Comparison of ENCODE assay signal across 24 mouse cellular contexts in genomic region chr19:34920066-34920465, GRCm38 (mm10). TPM values are rescaled to one million over a fixed set of nuclear protein-coding genes. Genes with fewer than 3 reads are reported as not detected.
A peak's percentile ranks its signal among the peaks of the same experiment; 100 is the strongest.
DNase-seq lines count a peak whose midpoint lies in the region; ATAC-seq lines count a peak whose summit lies in the region.
"Had no signal": no experiment of that assay in that cellular context is flagged by ENCODE, and none has a peak within 500 bp of the region (broad histone marks: within the 10 kb centered on the region; RNA-seq: fewer than 3 reads in every experiment).

No protein-coding gene starts in this region.

- no peak overlapping the region for H3K27ac ChIP-seq in kidney, embryonic 16.5 days (ENCODE audit: low read length)
- H3K27ac ChIP-seq: embryonic facial prominence, embryonic 10.5 days; embryonic facial prominence, embryonic 12.5 days; forebrain, embryonic 13.5 days; forebrain, embryonic 15.5 days had no signal

- 0 out of 2 replicates have a peak, but pooled peaks cover 3% of the 10 kb centered on the region for H3K4me1 ChIP-seq in kidney, embryonic 16.5 days (ENCODE audit: insufficient read depth, low read length)
- H3K4me1 ChIP-seq: embryonic facial prominence, embryonic 12.5 days had no signal

- 81% methylated on average over 4 of the region's 4 CpGs for WGBS in kidney, embryonic 16.5 days

- H3K4me3 ChIP-seq in kidney, embryonic 16.5 days (ENCODE audit: low read length) = no peak overlapping the region
- H3K4me3 ChIP-seq: embryonic facial prominence, embryonic 10.5 days; embryonic facial prominence, embryonic 12.5 days; forebrain, embryonic 13.5 days; forebrain, embryonic 15.5 days had no signal

- no peaks in the 10 kb centered on the region for H3K9me3 ChIP-seq in kidney, embryonic 16.5 days (ENCODE audit: low read length)
- H3K9me3 ChIP-seq: embryonic facial prominence, embryonic 10.5 days; embryonic facial prominence, embryonic 12.5 days; forebrain, embryonic 13.5 days; forebrain, embryonic 15.5 days; G1E had no signal

- peaks cover 8% of the 10 kb centered on the region; the same call in 1 of the 2 replicates for H3K36me3 ChIP-seq in kidney, embryonic 16.5 days (ENCODE audit: insufficient read depth, low read length)
- H3K36me3 ChIP-seq: forebrain, embryonic 15.5 days had no signal

- DNase-seq in kidney, adult 11 months = peak; percentile 24
- DNase-seq in kidney, adult 18-20 months = no peak
- peak; percentile 47 to 73 for DNase-seq in kidney, adult 8-10 months
- no peak for DNase-seq in kidney, postnatal 14 days
- DNase-seq in kidney, postnatal 36 days = peak; percentile 29 to 55
- DNase-seq: adrenal gland, adult 8-10 months; adrenal gland, postnatal 14 days; adrenal gland, postnatal 36 days; B cell, adult 2 months; cerebellum, adult 11-12 months; cerebellum, adult 2 months; cerebellum, adult 9-10 months; cerebellum, postnatal 10 days; cerebellum, postnatal 25 days had no signal

- ATAC-seq in kidney, embryonic 16.5 days (ENCODE audit: low FRiP score, low TSS enrichment) = no peak
- ATAC-seq: activated CD4-positive, CD25-positive, alpha-beta regulatory T cell, adult 4 months; CD4-positive, CD25-positive, alpha-beta regulatory T cell, adult 4 months; forebrain, embryonic 13.5 days; forebrain, embryonic 15.5 days; Patski had no signal

- H3K27me3 ChIP-seq in kidney, embryonic 16.5 days (ENCODE audit: insufficient read depth, low read length) = no peaks in the 10 kb centered on the region
- H3K27me3 ChIP-seq: CH12.LX; embryonic facial prominence, embryonic 12.5 days; forebrain, embryonic 13.5 days; forebrain, embryonic 15.5 days had no signal

- no peak overlapping the region for H3K4me2 ChIP-seq in kidney, embryonic 16.5 days (replicated peaks; ENCODE audit: low read depth, low read length)
- H3K4me2 ChIP-seq: embryonic facial prominence, embryonic 12.5 days; forebrain, embryonic 13.5 days; forebrain, embryonic 15.5 days had no signal

- H3K9ac ChIP-seq in kidney, embryonic 16.5 days (replicated peaks; ENCODE audit: low read length) = no peak overlapping the region
- H3K9ac ChIP-seq: embryonic facial prominence, embryonic 12.5 days; forebrain, embryonic 13.5 days; forebrain, embryonic 15.5 days had no signal

RNA-seq across cellular contexts. Expression of gene Kif20b, which starts 2.1 kb away (rescaled TPM):
- 61.2 and 61.5 TPM in 2 replicates for polyA plus RNA-seq in kidney, embryonic 16.5 days (2015; fragmentation: Nextera tagmentation; extraction: Ambion mirVana)

RNA-seq across cellular contexts. Expression of gene Pank1, which starts 40.8 kb away (rescaled TPM):
- 7.4 and 7.8 TPM in 2 replicates for polyA plus RNA-seq in kidney, embryonic 16.5 days (2015; fragmentation: Nextera tagmentation; extraction: Ambion mirVana)

Comparison
In these comparisons a context has a peak if more than half of its experiments do, and no peak if none do; other contexts are left out.
1. DNase-seq: peak in kidney, adult 11 months (single experiment), kidney, adult 8-10 months (2 of 2) and kidney, postnatal 36 days (2 of 2); none in kidney, adult 18-20 months (single experiment) and kidney, postnatal 14 days (single experiment).